Mouse (Mus musculus): ENCODE measurements around the gene Kdm1b.

The Kdm1b gene

GRCm38 (mm10) chr13:47062756-47063155 lies 19.5 kb downstream of the Kdm1b start:
- DNase-seq (ENCODE audit: low spot score) = no peak

DNA sequence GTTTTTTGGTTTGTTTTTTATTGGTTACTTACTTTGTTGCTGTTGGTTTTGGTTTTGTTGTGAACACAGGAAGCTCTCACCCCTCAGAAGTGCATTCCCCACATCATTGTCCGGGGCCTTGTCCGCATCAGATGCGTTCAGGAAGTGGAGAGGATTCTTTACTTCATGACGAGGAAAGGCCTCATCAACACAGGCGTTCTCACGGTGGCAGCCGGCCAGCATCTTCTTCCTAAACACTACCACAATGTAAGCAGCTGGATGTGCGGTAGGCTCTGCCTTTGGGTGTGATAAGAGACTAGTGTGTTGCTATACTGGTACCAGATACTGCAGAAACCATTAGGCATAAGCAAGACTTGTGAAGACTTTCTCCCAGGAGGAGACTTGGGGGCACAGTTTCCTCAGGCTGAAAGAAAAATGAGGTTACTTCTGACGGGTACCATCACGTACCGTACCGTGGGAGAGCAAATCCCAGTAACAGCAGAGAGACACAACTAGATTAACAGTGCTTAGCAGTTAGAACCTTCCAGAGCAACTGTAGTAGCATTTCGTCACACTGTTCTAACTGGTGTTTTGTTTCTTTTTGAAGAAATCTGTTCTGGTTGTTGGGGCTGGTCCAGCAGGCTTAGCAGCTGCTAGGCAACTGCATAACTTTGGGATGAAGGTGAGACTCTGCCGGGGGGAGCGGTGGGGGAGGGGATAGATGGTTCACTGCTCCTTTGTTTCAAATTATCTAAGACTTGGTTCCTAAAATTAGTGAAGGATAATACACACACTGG lies 20.9 kb downstream of the Kdm1b start:
- DNase-seq (ENCODE audit: low spot score) = no peak

- no peak for DNase-seq (ENCODE audit: low spot score)
These were observed 23.2 kb downstream of the Kdm1b start for GRCm38 (mm10) chr13:47066516-47066915.

DNA sequence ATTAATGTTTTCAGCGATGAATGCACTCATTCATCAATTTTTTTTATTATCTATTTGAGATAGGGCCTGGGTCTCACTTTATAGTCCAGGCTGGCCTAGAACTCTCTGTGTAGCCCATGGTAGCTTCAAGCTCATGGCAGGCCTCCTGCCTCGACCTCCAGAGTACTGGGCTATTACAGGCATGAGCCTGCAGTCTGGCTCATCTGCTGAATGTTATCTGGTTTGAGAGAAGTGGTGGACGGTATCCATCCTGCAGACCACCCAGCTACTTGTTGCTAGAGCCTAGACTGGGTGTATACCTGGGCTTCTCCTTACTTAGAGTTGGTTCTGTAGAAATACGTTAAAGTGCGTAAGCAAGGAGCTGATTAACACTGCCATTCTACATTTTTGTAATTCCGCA lies 23.7 kb downstream of the Kdm1b start:
- no peak for DNase-seq (ENCODE audit: low spot score)

DNA sequence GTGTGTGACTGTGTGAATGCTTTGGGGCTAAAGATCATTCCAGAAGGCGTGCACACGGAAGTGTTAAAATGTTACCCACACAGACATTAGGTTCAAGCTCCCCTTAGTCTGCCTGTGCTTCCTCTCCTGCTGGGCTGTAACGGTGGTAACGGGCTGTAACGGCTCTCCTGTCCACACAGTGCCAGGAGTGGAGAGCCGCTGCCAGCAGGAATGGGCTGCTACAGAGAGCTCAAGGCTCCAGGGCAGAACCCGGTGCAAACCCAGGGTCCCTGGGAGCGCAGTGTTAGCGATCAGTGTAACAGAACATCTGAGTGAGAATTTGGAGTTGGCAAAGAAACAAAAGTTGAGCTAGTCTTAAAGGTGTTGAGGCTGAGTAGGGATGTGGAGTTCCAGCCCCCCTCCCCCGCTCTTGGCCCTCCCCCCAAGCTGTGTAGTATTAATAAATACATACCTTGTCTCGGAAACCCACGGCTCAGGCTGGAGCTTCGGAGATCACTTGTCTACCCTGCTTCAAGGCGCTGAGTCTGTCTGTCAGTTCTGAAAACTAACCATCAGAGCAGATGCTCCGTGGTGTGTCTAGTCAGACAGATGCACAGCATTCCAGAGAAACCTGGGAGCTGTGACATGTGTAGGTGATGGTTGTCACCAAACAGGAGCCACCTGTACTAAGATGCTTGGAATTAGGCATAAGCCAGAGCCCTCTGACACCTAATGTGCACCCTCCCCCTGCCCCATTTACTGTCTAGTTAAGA lies 27.2 kb downstream of the Kdm1b start:
- no peak for DNase-seq (ENCODE audit: low spot score)

DNA sequence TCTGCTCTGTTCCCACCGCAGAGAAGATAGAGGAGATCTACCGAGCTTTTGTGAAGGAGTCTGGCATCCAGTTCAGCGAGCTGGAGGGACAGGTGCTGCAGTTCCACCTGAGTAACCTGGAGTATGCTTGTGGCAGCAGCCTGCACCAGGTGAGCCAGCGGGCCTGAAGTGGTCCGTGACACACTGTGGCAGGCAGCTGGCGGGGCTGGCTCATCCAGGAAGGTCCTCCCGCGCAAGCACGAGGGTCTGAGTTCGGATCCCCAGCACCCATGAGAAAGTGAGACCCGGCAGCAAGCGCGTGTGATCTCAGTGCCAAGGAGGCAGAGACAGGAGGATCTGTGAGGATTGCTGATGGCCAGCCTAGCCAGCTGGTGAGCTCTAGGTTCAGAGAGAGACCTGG lies 28.6 kb downstream of the Kdm1b start:
- no peak for DNase-seq (ENCODE audit: low spot score)

DNA sequence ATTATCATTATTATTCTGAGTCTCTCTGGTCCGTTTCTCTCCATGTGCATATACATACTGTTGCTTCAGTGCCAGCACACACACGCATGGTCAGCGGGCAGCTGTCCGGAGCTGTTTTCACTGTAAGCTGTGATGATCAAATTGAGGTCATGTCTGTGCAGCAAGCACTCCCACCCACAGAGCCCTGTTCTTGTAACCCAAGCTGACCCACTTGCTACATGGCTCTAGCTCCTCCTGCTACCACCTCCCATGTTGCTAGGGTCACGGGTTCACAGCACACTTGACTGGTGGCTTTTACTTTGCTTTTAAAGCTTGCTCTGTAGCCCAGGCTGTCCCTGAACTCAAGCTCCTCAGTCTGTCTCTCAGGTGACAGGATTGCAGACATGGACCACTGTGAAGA lies 29.2 kb downstream of the Kdm1b start:
- DNase-seq (ENCODE audit: low spot score) = no peak

DNA sequence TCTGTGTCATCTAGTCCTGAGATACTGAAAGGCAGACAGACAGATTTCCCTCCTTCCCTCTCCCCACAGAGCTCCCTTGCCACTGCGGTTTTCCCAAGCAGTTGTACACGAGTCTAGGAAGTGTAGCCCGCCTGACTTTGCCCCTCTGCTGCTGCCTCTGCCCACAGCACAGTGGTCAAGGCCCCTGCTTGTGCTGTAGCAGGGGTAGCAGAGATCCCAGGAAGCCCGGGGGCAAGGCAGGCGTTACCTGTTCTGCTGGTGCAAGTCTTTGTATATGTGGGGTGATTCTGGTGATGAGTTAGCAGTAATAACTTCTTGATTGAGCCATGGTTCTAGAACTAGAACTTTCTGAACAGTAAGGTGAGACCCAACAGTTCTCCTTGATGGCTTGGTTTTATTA lies 32.9 kb downstream of the Kdm1b start:
- no peak for DNase-seq (ENCODE audit: low spot score)

DNA sequence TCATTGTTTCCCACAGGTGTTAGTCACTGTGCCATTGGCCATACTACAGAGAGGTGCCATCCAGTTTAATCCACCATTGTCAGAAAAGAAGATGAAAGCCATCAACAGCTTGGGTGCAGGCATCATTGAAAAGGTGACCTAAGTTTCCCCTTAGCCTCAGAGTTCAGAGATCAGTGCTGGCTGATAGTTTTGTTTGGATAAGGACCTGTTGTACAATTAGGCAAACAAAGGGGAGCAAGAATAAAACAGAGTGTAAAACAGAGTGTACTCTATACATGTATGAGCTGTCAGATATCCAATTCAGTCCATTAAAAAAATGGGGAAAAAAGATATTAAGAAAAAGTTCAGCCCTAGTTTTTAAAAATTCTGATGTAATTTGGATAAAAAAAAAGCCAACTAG lies 34.1 kb downstream of the Kdm1b start:
- DNase-seq (ENCODE audit: low spot score) = no peak

GRCm38 (mm10) chr13:47078799-47079198 lies 35.5 kb downstream of the Kdm1b start:
- no peak for DNase-seq (ENCODE audit: low spot score)

GRCm38 (mm10) chr13:47080905-47081505 lies 37.7 kb downstream of the Kdm1b start:
- DNase-seq (ENCODE audit: low spot score) = no peak

GRCm38 (mm10) chr13:47088433-47088832 lies 45.1 kb downstream of the Kdm1b start:
- DNase-seq (ENCODE audit: low spot score) = no peak

DNA sequence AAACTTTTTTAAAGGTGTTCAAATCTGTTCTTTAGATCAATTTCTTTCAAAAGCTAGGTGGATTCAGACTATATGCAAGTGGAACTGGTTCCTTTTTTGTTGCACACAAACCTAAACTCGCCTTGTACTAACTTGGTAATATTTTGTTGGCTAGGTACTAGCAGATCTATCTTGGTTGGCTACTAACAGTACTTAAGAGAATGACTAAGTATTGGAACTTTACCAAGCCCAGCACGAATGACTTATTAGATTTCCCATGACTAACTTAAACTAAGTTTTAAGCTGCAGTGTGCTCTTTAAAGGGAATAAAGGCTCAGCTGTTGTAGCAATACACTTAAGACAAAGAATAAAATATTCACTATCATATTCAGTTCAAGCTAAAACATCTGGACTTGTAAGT lies 46.0 kb downstream of the Kdm1b start:
- DNase-seq (ENCODE audit: low spot score) = no peak

GRCm38 (mm10) chr13:47093791-47094190 lies 50.5 kb downstream of the Kdm1b start:
- DNase-seq (ENCODE audit: low spot score) = no peak

GRCm38 (mm10) chr13:47096591-47096990 lies 53.3 kb downstream of the Kdm1b start:
- no peak for DNase-seq (ENCODE audit: low spot score)

- no peak for DNase-seq (ENCODE audit: low spot score)
These were observed 56.0 kb downstream of the Kdm1b start for GRCm38 (mm10) chr13:47099265-47099664.

GRCm38 (mm10) chr13:47100587-47100986 lies 57.3 kb downstream of the Kdm1b start:
- no peak for DNase-seq (ENCODE audit: low spot score)

- DNase-seq (ENCODE audit: low spot score) = no peak
These were observed 60.8 kb downstream of the Kdm1b start for GRCm38 (mm10) chr13:47104146-47104545.

DNA sequence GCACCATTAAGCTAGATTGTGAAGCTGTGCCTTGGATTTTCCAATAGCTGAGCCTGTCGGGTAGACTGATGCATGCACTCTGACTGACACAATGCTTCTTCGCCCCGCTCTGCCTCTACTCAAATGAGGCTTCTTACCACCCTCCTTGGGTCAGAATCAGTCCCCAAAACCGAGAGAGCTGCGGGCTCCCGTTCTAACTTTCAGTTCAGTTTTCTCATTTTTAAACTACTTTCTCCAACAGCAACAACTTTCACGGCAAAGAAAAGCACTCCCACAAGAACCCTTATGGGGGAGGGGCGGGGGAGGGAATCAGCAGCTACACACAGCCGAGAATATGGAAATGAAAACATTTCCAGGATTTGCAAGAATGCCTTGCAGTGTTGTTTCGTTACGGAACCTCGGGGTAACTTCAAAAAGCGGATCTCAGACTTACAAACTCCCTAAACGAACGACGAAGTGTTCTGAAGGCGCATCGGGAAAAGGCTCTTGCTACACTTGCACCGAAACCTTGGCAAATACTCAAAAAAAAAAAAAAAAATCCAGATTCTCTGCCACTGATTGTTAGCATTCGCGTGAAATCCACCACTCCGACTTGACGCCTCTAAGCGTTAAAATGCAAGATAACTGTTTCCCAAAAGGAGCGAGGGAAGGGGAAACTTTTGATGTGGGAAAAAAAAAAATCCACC lies 61.7 kb downstream of the Kdm1b start:
- DNase-seq (ENCODE audit: low spot score) = no peak

DNA sequence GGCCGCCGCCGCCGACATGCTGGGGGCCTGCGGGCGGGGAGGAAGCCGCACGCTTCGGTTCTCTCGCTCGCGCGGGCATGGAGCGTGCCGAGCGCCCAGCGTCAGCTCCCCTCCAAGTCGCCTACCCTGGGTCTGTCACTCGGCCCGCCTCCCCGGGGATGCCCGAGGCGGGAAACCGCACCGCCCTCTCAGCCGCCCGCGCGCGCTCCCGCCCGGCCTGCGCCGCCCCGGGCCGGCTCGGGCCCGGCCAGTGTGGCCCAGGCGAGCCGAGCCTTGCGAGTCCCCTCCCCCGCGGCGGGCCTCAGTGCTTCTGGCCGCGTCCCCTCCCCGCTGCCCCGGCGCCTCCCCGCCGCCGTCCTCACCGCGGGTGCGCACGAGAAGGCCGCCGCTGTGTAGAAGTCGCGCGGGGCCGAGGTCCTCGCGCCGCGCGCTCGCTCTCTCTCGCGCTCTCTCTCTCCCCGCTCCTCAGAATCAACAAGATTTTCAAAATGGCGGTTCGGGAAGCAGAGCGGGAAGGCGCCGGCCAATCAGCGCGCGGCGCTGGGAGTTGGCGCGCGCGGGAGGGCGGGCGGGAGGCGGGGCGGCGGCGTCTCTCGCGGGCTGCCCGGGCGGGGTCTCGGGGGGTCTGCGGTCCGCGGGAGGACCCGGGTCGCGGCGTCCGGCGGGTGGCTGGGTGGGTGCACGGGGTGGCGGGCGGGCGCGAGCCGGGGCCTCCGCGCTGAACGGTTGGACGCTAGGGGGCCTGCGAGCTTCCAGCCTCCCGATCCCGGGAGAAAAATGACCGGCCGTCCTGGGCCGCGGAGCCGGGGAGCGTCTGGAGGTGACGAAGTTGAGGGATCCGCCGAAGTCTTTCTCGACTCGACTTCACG lies 62.6 kb downstream of the Kdm1b start, which contains the start of gene Dek:
TSS of gene Dek (minus strand) at position 491 of the 869 bp plus-strand sequence.
- DNase-seq (ENCODE audit: low spot score) = peak; percentile 76

DNA sequence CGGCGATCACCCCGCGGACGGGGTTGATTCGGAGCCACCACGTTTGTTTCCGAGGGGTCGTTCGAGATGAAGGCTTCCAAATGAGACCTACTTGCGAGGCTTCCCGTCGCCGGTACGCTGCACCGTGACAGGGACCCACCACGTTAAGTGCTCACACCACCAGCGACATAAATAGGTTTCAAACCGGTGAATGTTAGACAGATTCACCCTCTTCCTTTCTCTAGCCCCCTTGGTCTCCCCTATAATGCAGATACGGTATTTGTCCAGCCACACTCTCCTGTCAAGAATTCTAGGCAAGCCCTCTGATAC lies 63.2 kb downstream of the Kdm1b start:
- DNase-seq (ENCODE audit: low spot score) = no peak

GRCm38 (mm10) chr13:47109239-47109638 lies 65.9 kb downstream of the Kdm1b start:
- DNase-seq (ENCODE audit: low spot score) = no peak

All from c-Kit-positive CD71-positive TER-119-positive erythroid progenitor cells, embryonic 14.5 days (primary cell).